Mouse (Mus musculus) left cerebral cortex, postnatal 25 days (tissue): ENCODE data around the gene Fgr. TPM values are rescaled to one million over a fixed set of nuclear protein-coding genes. Genes with fewer than 3 reads are reported as not detected.

Source experiments
- DNase-seq, 2 experiments: peaks; one replicate each; pipeline ENCODE4 v3.0.0; 2022; ENCODE audit warnings: low spot score in 2 of 2, mixed read lengths in 1 of 2
- intact Hi-C: fragments of 180-260 bp; cut with DNase I; formaldehyde crosslinking; loops from one replicate; pipeline ENCODE4 v1.15.1; 2025
- total RNA-seq, 2 experiments: library from RNA; stranded (reverse); gene quantifications; 2 replicates each; pipeline ENCODE4 v1.2.3; 2021

Gene Fgr
- total RNA-seq, 2 experiments from 2014 or later: 0.18 to 0.25 TPM

DNA sequence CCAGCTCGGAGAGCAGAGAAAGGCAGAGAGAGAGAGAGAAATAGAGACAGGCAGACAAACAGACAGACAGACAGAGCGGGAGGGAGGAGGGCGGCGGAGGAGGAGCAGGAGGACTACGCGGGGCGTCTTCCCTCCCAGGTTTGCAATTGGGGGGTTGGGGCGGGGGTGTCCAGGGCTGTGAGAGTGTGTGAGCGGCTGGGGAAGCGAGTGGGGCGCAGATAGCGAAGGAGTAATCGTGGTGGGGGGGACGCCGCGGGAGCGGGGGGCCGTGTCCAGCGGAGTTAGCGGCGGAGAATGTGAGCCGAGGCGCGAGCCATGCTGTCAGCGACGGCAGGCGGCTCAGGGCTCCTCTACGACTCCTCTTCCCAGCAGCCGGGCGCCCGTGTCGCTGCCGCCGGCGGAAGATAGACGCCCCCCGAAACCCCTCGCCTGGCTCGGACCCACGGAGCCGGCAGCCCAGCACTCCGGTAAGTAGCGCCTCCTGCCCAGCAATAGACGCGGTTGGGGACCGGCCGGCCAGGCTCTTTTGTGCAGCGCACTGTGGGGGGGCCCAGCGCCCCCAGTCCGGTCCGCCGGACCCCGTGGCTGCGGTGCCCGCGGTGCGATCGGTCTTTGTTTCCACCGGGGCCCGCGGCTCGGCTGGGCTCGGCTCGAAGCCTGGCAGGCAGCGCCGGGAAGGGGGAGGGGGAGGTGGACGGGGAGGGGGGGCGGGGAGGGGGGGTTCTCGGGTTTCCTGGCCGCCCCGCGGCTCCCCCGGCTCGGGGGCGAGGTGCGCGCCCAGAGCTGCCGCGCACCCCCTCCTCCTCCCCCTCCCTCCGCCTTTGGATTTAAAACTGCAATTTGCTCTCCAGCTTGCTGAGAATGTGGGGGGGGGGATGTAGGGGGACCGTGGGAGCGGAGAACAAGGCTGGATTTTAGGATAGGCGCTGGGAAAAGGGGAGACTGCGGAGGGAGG, 38.2 kb downstream of the Fgr start:
- intact Hi-C loops: loop anchor here (1.0 kb wide), 3 partner anchors 44 to 287 kb away; partner anchors contain the start of gene Wasf2
- no peak for DNase-seq

DNA sequence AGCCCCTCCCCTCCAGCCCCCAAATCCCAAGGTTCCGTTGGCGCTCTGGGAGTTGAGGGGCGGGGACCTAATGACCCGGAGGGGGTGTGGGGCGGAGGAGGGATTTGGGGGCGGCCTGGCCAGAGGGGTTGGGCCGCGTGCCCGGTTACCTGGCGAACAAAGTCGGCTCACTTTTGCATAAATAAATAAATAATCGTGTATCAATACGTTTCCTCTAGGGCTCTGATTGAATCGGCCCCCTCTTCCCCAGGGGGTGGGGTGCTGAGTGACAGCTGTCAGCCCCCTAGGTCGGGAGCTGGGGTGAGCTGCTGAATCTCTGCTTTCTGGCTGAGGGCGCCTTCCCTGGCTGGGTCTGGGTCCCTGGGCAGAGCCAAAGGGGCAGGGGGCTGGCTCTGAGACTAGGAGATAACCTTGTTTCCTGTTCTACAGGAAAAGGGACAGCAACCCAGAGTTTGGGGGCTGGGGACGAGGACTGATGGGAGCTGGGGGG, 38.9 kb downstream of the Fgr start:
- DNase-seq: no peak
- intact Hi-C loops: no loop called here

DNA sequence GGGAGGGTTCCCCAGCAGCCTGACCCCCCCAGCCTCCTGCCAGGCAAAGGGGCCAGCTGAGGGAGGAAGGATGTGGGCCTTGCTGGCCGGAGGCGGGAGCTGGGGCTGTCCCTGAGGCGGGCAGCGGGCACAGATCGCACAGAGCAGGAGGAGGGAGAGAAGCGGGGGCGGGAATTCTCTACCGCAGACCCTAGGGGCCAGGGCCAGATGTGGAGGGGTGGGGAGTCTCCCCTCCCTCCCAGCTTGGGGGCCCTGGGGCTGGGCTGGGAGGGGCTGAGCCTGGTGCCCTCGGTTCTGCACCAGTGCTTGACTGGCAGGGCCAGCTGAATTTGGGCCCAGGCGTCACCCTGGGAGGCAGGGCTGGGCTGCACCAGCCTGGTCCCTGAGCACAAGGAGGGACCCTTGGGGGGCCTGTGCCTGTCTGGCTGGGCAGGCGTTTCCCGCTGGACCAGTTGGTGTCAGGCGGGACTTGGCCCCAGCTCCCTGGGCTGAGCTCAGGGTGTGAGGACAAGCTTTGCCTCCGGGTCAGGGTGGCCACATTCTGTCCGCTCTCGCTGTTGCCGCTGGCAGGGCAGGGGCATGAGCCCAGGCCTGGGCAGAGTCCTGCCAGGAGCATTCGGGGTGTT, 39.5 kb downstream of the Fgr start:
- intact Hi-C loops: no loop called here
- peak in 1 of 2 experiments; percentile 56 for DNase-seq

DNA sequence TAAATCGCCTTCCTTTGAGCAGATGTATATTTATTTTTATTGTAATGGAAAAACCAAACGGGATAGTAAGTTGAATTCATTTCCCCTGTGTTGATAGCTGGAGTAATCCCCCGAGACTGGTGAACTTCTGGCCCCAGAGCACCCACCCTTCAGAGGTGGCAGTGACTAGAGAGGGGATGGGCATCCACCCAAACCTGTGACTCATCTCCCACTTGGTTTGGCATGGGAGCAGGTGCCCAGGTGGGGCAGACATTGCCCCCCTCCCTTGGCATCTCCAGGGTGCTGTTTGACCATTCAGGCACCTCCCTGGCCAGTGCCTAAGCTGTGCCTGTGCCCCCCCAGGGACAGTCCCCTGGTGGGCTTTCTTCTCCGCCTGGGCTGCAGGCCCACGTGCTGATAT, 40.2 kb downstream of the Fgr start:
- intact Hi-C loops: no loop called here
- DNase-seq: no peak

DNA sequence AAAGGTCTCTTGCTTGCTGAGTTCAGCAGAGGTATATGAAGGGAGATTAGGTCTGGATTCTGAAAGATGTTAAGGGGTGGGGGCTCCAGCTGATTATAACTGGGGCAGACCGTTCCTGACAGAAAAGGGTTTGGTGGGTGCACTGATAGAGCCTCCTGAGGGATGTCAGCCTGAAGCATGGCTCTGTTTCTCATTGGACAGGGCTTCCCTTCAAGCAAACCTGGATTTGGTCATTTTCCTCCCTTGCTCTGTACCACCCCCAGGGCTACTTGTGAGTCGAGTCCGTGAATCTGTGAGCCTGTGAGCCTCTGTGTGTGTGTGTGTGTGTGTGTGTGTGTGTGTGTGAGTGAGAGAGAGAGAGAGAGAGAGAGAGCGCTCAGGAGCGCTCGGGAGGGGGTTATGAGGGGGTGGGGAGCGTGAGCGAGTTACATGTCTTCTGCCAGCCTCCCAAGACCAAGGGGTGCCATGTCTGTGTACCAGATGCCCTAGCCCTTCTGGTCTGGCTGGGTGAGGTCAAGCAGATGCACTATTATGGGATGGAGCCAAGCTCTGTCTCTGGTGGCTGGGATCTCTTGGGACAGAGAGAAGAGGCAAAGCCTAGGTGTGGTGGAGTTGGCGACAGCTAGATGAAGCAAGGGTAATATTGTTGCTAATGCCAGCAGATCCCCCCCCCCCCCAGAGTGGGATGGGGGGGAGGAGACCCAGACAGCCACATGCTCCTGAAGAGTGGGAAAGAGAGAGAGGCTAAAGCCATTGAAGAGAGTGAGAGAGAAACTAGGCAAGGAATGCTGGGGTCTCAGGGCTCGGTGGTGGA, 41.2 kb downstream of the Fgr start:
- DNase-seq: no peak
- intact Hi-C loops: no loop called here

GRCm38 (mm10) chr4:133015710-133016651, 42.1 kb downstream of the Fgr start:
- DNase-seq: no peak
- intact Hi-C loops: loop anchor here (2.0 kb wide), 1 partner anchor 31 kb away; no protein-coding TSS in a partner anchor

GRCm38 (mm10) chr4:133016677-133017415, 43.0 kb downstream of the Fgr start:
- intact Hi-C loops: loop anchor here (2.0 kb wide), 1 partner anchor 30 kb away; no protein-coding TSS in a partner anchor
- peak in 1 of 2 experiments; percentile 86 for DNase-seq

GRCm38 (mm10) chr4:133017597-133018262, 43.8 kb downstream of the Fgr start:
- intact Hi-C loops: loop anchor here (2.0 kb wide), 1 partner anchor 29 kb away; no protein-coding TSS in a partner anchor
- DNase-seq: peak in 1 of 2 experiments; percentile 83

DNA sequence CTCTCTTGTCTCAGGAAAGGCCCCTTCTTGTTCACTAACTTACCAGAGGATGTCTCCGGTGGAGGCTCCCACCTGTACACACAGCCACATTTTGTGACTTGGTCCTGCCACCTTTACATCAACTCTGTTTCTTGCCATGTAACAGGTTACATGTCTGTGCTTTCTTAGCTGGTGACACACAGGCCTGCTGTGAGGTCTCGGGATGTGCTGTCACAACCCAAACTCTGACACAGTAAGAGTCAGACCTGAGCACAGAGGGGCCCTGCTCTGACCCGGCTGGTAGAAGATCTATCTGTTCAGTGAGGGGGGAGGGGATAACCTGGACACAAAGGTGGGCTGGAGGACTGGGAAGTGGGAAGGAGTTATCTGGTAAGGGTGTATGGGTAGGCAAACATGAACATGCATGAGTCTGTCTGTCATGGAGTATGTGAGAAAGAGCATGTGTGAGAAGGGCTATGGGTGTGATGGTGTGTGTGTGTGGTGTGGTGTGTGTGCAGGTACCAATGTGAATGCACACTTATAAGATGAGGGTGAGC, 44.4 kb downstream of the Fgr start:
- intact Hi-C loops: no loop called here
- DNase-seq: no peak

DNA sequence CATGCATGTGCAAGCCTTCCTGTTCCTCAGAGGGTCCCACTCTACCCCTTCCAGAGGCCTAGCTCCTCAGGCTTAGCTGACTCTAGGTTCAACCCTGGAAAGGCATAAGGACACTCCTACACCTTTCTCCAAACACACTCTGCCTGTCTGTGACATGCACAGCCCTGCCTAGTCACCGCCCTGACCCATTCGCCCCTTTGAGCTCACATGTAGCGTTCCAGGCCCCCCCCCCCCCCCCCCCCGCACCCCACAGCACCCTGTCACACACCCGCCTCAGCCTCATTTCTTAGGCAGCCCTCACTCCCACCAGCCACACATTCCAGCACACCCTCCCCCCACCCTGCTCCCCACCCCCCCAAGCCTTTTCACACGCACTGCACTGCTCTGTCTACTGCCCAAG, 46.8 kb downstream of the Fgr start:
- no peak for DNase-seq
- intact Hi-C loops: no loop called here

- intact Hi-C loops: no loop called here
- DNase-seq: peak in 1 of 2 experiments; percentile 60
Measured at GRCm38 (mm10) chr4:133021181-133021671, 47.3 kb downstream of the Fgr start.

GRCm38 (mm10) chr4:133022217-133022616, 48.3 kb downstream of the Fgr start:
- intact Hi-C loops: no loop called here
- no peak for DNase-seq

GRCm38 (mm10) chr4:133022954-133023635, 49.2 kb downstream of the Fgr start:
- intact Hi-C loops: no loop called here
- DNase-seq: no peak

DNA sequence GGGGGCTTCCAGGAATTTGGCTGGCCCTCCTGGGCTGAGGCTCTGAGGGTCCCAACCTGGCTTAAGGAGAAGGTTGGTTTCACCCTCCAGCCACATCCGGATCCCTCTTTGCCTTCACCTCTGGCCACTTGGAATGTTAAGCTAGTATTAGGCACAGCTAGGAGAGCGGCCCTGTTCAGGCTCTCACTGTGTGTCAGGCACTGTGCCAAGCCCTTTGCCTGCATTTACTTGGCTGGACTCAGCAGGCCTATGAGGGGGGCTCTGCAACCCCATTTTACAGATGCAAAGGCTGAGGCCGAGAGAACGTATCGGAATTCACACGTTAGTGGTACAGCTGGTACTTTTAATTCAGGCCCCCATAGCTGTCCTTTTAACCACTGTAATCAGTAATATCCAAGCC, 49.7 kb downstream of the Fgr start:
- DNase-seq: no peak
- intact Hi-C loops: no loop called here

DNA sequence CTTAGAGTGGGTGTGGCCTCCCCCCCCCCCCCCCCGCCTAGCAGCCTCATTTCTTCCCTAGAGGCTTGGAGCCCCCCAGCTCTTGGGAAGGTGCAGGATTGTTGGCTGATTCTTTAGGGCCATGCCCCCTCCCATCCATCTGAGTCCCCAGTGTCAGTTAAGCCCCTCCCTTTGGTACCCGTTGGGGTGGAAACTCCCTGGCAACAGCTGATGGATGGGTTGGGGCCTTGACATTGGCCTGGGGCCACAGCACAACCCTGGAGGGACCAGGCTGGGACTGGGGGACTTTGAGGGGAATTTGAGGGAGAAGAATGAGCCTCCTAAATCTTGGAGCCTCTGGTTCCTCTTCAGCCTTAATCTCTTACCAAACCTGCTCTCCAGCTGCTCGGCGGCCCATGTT, 50.5 kb downstream of the Fgr start:
- intact Hi-C loops: no loop called here
- no peak for DNase-seq

DNA sequence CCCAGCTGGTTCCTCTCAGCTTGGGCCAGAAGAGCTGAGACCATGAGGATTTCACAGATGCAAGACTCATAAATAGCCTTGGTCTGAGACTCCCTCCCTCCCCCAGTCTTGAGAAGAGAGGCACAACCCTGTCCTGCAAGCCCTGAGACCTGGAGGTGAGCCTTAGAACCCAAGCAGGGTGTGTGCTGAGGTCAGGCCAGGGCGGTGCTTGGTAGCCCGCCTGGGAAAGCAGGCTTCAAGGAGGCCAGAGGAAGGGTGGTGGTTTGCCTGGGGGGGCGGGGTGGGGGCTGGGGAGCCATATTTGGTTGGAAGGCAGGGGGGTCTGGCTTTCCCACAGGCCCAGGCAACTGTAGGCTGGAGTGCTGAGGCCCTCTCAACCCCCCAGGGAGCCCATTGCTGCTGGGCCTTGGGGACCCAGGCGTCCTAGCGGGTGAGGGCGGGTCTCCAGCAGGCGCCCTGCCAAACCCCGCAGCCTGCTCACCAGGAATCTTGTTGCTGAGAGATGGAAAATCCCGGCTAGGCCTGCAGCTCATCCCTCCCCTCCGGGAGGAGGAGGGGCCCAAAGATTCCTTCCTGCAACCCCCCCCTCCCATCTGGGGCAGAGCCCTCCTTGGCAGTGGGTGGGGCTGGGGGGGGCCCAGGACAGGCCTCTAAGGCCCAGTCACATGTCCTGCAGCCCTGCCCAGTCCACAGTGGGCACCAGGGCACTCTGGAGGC, 51.2 kb downstream of the Fgr start:
- intact Hi-C loops: no loop called here
- no peak for DNase-seq
